9 mouse cellular contexts compared by ENCODE assay signal in genomic region chr2:158886571-158886970, GRCm38 (mm10).
DNase-seq lines count a peak whose midpoint lies in the region; ATAC-seq and TF ChIP-seq lines count a peak whose summit lies in the region.
"Had no signal": no experiment of that assay in that cellular context is flagged by ENCODE, and none has a peak within 500 bp of the region (broad histone marks: within the 10 kb centered on the region; RNA-seq: fewer than 3 reads in every experiment).

No protein-coding gene starts in this region.

- no peaks in the 10 kb centered on the region for H3K4me1 ChIP-seq in hindbrain, postnatal 0 days (ENCODE audit: insufficient read depth, low read length)
- no peaks in the 10 kb centered on the region for H3K4me1 ChIP-seq in hindbrain, embryonic 14.5 days (replicated peaks; ENCODE audit: control insufficient read depth, insufficient read depth, low read length)
- no peaks in the 10 kb centered on the region for H3K4me1 ChIP-seq in ES-Bruce4 (ENCODE audit: control insufficient read depth, insufficient read depth, low read length)
- H3K4me1 ChIP-seq in midbrain, postnatal 0 days (ENCODE audit: insufficient read depth, low read length), result no peaks in the 10 kb centered on the region
- H3K4me1 ChIP-seq: midbrain, embryonic 12.5 days had no signal

- no peak for TF ChIP-seq POLR2A in ES-Bruce4 (IDR thresholded peaks at IDR 0.05; ENCODE audit: insufficient read depth, low read length)

- peak; percentile 60 for TF ChIP-seq CTCF in hindbrain, postnatal 0 days (IDR thresholded peaks at IDR 0.05; ENCODE audit: low read depth)
- peak; percentile 71 for TF ChIP-seq CTCF in ES-Bruce4 (IDR thresholded peaks at IDR 0.05; ENCODE audit: low read depth, low read length)
- peak; percentile 58 for TF ChIP-seq CTCF in midbrain, postnatal 0 days (IDR thresholded peaks at IDR 0.05)

- no peaks in the 10 kb centered on the region for H3K36me3 ChIP-seq in hindbrain, postnatal 0 days (ENCODE audit: insufficient read depth, low read length)
- no peaks in the 10 kb centered on the region for H3K36me3 ChIP-seq in hindbrain, embryonic 14.5 days (replicated peaks; ENCODE audit: control insufficient read depth, insufficient read depth)
- no peaks in the 10 kb centered on the region for H3K36me3 ChIP-seq in ES-Bruce4 (ENCODE audit: control insufficient read depth, insufficient read depth, low read length, poor library complexity, severe bottlenecking)
- H3K36me3 ChIP-seq in midbrain, postnatal 0 days (ENCODE audit: insufficient read depth, low read length), result no peaks in the 10 kb centered on the region
- H3K36me3 ChIP-seq: midbrain, embryonic 12.5 days had no signal

- TF ChIP-seq EP300 in ES-Bruce4 (IDR thresholded peaks at IDR 0.05; ENCODE audit: insufficient read depth, low read depth, low read length), result no peak

- no peak overlapping the region for H3K27ac ChIP-seq in hindbrain, postnatal 0 days
- H3K27ac ChIP-seq in hindbrain, embryonic 14.5 days, result no peak overlapping the region
- H3K27ac ChIP-seq in ES-Bruce4 (ENCODE audit: insufficient read depth, low read length), result no peak overlapping the region
- no peak overlapping the region for H3K27ac ChIP-seq in midbrain, postnatal 0 days (ENCODE audit: low read depth, low read length)
- H3K27ac ChIP-seq: midbrain, embryonic 12.5 days had no signal

- DNase-seq in hindbrain, postnatal 0 days (ENCODE audit: low spot score), result peak; percentile 49
- DNase-seq in hindbrain, embryonic 14.5 days (ENCODE audit: low spot score), result no peak
- peak; percentile 20 for DNase-seq in c-Kit-positive CD71-positive TER-119-negative erythroid progenitor cells, embryonic 14.5 days (ENCODE audit: low read depth)
- DNase-seq in midbrain, postnatal 0 days (ENCODE audit: low spot score), result peak; percentile 31
- DNase-seq in left cerebral cortex, postnatal 36 days (ENCODE audit: low spot score in 2 of 2), result no peak
- no peak for DNase-seq in MN1 (ENCODE audit: low spot score)

- H3K27me3 ChIP-seq in hindbrain, postnatal 0 days (ENCODE audit: insufficient read depth, low read length), result no peaks in the 10 kb centered on the region
- H3K27me3 ChIP-seq in hindbrain, embryonic 14.5 days (ENCODE audit: control insufficient read depth, insufficient read depth, low read length), result no peaks in the 10 kb centered on the region
- H3K27me3 ChIP-seq in ES-Bruce4 (ENCODE audit: control insufficient read depth, insufficient read depth, low read length, poor library complexity, severe bottlenecking), result no peaks in the 10 kb centered on the region
- H3K27me3 ChIP-seq in midbrain, postnatal 0 days (ENCODE audit: insufficient read depth, low read length), result no peaks in the 10 kb centered on the region
- H3K27me3 ChIP-seq: midbrain, embryonic 12.5 days had no signal

- no peak overlapping the region for H3K9ac ChIP-seq in hindbrain, postnatal 0 days (replicated peaks; ENCODE audit: low read length)
- no peak overlapping the region for H3K9ac ChIP-seq in hindbrain, embryonic 14.5 days
- no peak overlapping the region for H3K9ac ChIP-seq in ES-Bruce4 (ENCODE audit: low read depth, poor library complexity, severe bottlenecking)
- no peak overlapping the region for H3K9ac ChIP-seq in midbrain, postnatal 0 days (replicated peaks; ENCODE audit: low read length, poor library complexity, severe bottlenecking)
- H3K9ac ChIP-seq: midbrain, embryonic 12.5 days had no signal

- intact Hi-C loops in left cerebral cortex, postnatal 36 days (cut with DNase I), result no loop called here

- no peaks in the 10 kb centered on the region for H3K9me3 ChIP-seq in hindbrain, postnatal 0 days (ENCODE audit: low read length)
- no peaks in the 10 kb centered on the region for H3K9me3 ChIP-seq in hindbrain, embryonic 14.5 days (ENCODE audit: control insufficient read depth, low read length)
- no peaks in the 10 kb centered on the region for H3K9me3 ChIP-seq in ES-Bruce4 (replicated peaks; ENCODE audit: control insufficient read depth, insufficient read depth, low read length, poor library complexity, severe bottlenecking)
- H3K9me3 ChIP-seq in midbrain, postnatal 0 days (ENCODE audit: low read length), result no peaks in the 10 kb centered on the region
- H3K9me3 ChIP-seq: midbrain, embryonic 12.5 days had no signal

- 63% methylated on average over 6 of the region's 6 CpGs for WGBS in hindbrain, postnatal 0 days
- WGBS in hindbrain, embryonic 14.5 days, result 61% methylated on average over 6 of the region's 6 CpGs
- WGBS in midbrain, postnatal 0 days, result 57% methylated on average over 6 of the region's 6 CpGs

- no peak overlapping the region for H3K4me2 ChIP-seq in hindbrain, postnatal 0 days (ENCODE audit: low read depth, low read length)
- no peak overlapping the region for H3K4me2 ChIP-seq in hindbrain, embryonic 14.5 days (replicated peaks)
- no peak overlapping the region for H3K4me2 ChIP-seq in midbrain, postnatal 0 days (ENCODE audit: low read depth, low read length, poor library complexity, severe bottlenecking)
- H3K4me2 ChIP-seq: midbrain, embryonic 12.5 days had no signal

- ATAC-seq in hindbrain, postnatal 0 days, result no peak
- ATAC-seq in hindbrain, embryonic 14.5 days (ENCODE audit: low FRiP score), result no peak
- no peak for ATAC-seq in midbrain, postnatal 0 days (ENCODE audit: low FRiP score)
- no peak for ATAC-seq in frontal cortex, adult (ENCODE audit: low TSS enrichment)

- H3K4me3 ChIP-seq in hindbrain, postnatal 0 days (ENCODE audit: low read length), result no peak overlapping the region
- no peak overlapping the region for H3K4me3 ChIP-seq in hindbrain, embryonic 14.5 days (replicated peaks; ENCODE audit: low read length)
- no peak overlapping the region for H3K4me3 ChIP-seq in ES-Bruce4 (ENCODE audit: low read depth, low read length)
- no peak overlapping the region for H3K4me3 ChIP-seq in midbrain, postnatal 0 days (ENCODE audit: low read depth, low read length)
- H3K4me3 ChIP-seq: midbrain, embryonic 12.5 days had no signal

Comparison
In these comparisons a context has a peak if more than half of its experiments do, and no peak if none do; other contexts are left out.
1. DNase-seq: peak in hindbrain, postnatal 0 days (single experiment), c-Kit-positive CD71-positive TER-119-negative erythroid progenitor cells, embryonic 14.5 days (single experiment) and midbrain, postnatal 0 days (single experiment); none in hindbrain, embryonic 14.5 days (single experiment), left cerebral cortex, postnatal 36 days (0 of 2) and MN1 (single experiment).
2. Peak in every context shown above with its lines, with median percentiles within 50 percentile points of each other: CTCF ChIP-seq.